Mouse (Mus musculus) frontal cortex, postnatal 10 days (tissue): ENCODE measurements around the gene Anapc16.

Experiments
- DNase-seq, 2 experiments: peaks; one replicate each; pipeline ENCODE4 v3.0.0; 2022; ENCODE audit warnings: low spot score in 2 of 2, mixed read lengths in 1 of 2

Anapc16 gene

DNA sequence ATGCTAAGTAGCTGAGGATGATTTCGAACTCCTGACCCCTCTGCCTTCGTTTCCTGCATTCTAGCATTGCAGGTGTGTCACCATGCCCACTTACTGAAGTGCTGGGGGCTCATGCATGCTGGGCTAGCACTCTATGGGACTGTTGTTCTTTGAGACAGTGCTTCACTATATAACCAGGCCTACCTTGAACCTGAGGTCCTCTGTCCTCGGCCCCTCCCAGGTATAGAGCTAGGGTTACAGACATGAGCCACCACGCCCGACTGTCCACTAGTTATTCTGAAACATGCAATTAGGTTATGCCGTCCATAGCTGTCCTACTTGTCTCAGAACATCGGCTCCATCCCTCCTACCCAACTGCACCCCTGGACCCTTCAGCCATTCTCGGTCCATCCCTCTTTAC is 31.1 kb downstream of the Anapc16 start:
- DNase-seq, result no peak

DNA sequence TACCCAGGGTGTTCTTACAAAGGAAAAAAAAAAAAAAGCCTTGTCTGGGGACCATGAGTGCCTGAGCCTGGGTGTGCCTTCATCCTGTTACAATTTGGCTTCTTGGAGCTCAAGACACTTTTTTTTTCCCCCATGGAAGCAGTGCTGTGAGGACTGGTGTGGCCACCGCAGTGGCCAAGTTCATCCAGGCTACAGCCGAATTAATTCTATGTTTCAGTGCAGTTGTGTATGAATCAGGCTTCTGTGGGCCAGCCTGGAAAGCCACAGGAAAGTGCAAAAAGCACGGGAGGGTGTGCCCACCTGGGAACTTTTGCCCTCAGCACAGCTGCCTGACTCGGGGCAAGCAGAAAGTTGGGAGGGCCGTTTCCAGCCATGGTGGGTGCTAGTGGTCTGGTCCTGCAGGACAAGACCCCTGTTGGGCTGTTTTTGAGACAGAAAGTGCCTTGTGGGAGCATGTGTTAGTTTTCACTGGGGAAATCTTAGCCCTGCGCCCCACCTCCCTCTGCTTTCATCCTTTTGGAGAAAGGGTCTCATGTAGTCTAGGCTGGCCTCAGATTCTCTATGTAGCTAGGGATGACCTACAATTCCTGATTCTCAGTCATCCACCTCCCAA is 32.4 kb downstream of the Anapc16 start:
- DNase-seq, result no peak

DNA sequence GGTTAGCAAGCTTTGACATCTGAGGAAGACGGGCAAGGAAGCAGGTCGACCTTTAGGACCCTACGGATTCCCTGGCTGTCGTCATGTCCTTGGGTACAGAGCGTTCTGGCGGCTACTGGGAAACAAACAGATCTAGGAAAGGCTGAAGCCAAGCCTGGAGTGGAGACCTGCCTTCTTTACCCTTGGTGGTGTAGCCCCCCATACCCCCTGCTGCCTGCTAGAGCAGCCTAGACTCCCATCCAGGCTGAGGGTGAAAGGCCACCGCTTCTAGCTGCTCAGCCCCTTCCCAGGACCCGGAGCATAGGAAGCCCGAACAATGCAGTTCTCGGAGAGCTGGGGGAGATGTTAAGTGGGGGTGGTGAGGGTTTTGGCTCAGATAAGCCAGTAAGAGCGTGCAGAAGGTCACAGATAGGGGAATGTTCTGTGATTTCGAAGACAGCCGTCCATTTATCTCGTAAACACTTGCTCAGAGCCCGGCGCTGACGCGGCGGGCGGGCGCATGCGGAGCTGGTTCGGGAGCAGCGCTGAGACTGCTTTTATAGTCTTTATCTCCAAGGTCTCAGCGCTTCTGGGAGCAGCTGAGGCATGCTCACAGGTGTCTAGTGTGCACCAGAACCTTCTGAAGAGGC is 33.0 kb downstream of the Anapc16 start:
- peak; percentile 64 to 69 for DNase-seq

DNA sequence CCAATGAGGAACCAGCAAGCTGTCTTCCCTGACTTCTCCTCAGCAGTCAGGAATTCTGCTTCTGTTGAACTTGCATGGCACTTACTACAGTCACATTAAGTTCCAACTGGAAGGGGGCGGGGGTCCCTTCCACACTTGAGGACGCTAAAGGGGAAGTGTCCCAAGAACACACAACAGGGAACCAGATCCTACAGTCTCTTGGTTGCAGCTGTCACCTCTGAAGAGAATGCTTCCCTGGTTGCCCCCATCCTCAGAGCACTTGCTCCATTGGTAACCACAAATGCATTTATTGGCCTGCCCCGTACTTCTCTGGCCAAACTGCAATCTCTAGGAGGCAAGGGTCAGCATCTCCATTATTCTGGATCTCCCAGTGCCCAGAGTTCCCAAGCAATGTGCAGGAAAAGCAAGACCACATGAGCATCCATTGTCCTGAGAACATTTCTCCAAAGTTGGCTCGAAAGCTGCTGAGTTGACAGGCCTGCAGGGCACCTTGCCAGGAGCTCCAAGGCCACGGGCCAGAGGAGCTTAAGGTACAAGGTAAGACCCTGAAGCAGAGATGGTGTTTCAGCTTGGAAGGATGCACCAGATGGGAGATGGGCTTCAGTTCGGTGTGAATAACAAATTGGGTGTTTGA is 35.5 kb downstream of the Anapc16 start:
- no peak for DNase-seq

DNA sequence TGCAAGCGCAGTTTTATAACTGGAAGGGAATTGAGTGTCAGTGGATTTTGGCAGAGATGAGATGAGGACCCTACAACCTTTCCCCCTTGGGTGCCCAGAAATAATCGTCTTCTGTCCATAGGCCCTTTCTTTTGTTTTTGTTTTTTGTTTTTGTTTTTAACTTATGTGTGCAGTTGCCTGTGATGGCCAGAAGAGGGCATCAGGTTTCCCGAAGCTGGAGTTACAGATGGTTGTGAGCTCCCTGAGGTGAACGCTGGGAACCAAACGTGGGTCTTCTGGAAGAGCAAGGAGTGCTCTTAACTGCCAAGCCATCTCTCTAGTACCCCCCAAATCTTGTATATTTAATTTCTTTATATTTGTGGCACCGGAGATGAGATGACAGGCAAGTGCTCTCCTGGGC is 36.2 kb downstream of the Anapc16 start:
- no peak for DNase-seq

DNA sequence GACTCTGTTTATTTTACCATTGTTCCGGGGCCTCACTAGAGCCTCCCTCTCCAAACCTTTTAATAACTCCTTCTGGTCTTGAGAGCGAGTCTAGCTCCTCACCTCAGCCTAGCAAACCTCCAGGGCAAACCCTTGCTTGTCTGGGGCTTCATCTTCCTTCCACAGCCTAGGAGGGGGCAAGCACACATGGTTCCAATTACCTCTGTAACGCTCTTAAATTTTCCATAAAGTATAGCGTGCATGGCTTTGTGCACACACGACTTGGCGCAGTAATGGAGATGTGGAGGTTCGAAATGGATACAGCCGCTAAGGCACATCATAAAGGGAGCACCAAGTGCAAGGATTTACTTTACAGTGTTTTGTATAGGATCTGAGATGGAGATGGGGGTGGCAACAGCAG is 37.1 kb downstream of the Anapc16 start:
- no peak for DNase-seq

GRCm38 (mm10) chr10:59965362-59965695 is 37.6 kb downstream of the Anapc16 start:
- DNase-seq, result no peak

DNA sequence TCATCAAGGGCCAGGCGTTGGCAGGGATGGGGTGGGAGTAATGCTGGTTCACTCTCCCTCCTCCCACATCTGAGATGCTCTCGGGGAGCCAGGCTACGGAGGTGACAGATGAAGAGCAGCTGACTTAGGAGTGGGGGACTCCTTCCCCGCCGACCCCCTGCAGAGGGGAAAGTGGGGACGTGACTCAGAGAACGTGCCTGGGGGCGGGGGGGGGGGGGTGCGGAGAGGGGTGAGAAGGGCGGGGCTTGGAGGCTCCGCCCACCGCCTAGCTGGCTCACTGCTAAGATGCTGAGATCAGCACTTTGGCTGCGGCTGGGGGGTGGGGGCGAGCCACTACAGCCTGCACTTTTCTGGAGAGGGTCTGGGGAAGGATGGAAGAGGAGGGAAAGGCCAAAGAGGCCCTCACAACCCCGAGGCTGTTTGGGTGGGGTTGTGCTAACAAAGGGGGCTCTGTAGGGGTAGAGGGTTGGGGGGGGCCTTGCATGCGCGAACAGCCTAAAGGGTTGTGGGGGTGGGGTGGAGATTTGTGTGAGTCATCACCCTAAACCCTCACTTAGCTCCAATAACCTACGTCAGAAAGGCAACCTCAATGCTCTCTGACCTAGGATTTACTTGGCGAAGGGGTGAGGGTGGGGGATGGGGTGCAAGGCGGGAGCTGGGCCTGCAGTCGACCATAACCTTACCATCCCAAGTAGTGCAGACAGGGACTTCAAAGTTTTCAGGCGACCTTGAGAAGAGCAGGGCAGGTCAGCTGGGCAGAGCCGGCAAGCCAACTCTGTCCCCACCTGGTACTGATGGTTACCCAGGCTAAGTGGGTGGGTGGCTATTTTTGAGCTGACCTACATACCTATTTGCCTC is 38.2 kb downstream of the Anapc16 start:
- DNase-seq, result no peak

DNA sequence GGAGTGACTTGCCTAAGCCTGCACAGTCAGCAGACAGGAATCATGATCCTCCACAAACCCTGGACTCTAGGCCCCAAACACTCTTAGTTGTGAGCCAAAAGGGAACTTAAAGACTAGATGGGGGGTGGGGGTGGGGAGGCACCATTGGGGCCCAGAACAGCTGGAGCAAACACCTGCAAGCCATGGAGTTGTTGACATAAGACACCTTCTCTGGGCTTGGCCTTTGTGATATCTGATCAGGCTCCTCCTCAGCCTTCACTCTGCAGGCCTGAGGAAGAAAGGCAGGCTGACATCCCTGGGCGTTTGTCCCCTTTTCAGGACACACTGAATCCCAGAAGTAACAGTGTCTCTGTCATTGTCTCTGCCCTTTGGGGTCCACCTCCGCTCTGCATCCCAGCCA is 39.3 kb downstream of the Anapc16 start:
- no peak for DNase-seq

DNA sequence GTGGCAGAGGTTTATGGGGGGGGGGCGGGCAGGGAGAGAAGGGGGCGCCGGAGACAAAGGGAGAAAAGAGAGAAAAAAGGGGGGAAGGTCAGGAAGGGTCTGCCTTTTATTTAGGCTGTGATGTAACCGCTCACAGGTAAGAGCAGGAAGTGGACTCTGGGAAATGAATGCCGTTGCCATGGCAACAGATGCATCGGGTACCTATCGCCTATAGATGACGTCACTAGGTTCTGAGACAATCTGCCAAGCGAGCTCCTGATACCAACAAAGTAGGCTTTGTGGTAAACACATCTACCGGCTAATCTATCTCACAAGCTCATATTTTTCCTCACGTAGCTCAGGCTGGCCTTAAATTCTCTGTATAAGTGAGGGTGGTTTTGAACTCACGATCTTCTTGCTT is 43.4 kb downstream of the Anapc16 start:
- no peak for DNase-seq

- DNase-seq, result no peak
These were observed 44.5 kb downstream of the Anapc16 start for GRCm38 (mm10) chr10:59958458-59958857.

- no peak for DNase-seq
These were observed 45.5 kb downstream of the Anapc16 start for GRCm38 (mm10) chr10:59957171-59958149.

DNA sequence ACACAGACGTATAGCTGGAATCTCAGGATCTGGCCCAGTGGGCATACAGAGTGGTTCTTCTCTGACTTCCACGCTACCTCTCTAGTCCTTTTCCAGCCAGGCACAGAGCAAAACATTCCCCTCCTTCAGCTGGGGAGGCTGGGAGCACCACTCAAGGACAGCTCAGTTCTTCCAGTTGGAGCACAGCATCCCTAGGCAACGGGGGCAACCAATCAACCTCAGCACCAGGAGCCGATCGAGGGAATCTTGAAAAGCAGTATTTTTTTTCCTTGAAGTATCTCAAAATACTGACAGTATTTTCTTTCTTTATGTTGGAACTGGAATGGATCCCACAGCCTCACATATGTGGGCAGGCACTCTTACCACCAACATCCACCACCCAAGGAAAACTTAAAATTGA is 46.3 kb downstream of the Anapc16 start:
- no peak for DNase-seq

GRCm38 (mm10) chr10:59953564-59954039 is 49.3 kb downstream of the Anapc16 start:
- DNase-seq, result no peak

DNA sequence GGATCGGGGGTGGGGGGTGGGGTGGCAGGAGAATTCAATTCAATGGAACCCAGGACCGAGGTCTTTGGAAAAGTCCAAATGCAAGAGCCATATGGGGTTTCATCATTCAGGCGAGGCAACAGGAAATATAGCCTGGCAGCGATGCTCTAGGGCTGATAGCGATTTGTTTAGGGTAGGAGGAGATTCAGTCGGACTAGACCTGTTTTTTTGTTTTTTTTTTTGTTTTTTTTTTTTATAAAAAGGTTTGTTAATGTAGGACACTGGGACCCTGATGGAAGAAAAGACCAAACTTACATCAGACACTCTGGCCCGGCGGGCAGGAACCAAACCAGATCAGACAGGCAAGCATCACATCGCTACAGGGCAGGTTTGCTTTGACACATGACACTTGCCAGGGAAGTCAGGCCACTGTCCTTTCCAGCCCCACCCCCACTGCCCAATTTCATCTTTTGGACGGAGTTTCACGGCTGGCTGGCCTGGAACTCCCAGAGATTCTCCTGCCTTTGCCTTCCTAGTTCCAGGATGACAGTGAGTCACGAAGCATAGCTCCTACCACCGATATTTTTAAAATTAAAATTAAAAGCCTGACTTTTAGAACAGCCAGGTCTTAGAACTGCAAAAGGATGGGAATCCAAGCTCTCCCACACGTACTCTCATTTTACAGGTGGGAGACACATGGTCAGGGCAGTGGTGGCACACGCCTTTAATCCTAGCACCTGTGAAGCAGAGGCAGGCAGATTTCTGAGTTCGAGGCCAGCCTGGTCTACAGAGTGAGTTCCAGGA is 50.0 kb downstream of the Anapc16 start:
- DNase-seq, result no peak

DNA sequence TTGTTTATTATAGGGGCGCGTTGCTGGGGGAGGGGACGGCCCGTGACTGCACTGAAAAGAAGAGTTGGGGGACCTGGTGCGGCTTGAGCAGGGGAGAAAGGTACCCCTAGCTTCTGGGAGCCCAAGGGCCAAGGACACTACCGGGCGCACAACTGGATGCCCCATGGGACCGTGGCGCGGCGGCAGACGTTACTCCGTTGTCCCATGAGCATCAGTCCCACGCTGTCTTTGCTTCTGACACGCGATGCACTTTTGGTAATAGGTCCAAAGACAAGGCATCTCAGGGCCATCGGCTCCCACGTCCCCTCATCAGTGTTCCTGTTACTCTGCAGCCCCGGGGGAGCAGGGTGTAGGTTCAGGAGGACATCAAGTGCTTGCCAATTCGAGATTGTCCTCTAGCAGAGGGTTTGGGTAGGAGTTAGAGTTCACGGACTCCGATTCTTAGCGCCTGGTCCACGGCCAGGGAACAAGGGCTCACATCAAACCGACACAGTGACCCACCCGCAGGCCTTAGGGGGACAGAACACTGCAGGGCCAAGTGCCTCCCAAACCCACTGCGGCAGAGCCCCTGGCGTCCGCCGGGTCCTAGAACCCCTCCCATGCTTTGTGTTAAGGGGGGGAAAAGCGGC is 50.7 kb downstream of the Anapc16 start:
- DNase-seq, result peak in 1 of 2 experiments; percentile 68

- DNase-seq, result peak; percentile 100
These were observed 51.5 kb downstream of the Anapc16 start, which contains the start of gene Ddit4 for GRCm38 (mm10) chr10:59951211-59952151. Gene Ddit4, minus strand, starts transcription at chr10:59951834.

GRCm38 (mm10) chr10:59950716-59951191 is 52.2 kb downstream of the Anapc16 start:
- DNase-seq, result peak; percentile 79 to 84
